Mouse (Mus musculus) kidney, adult 8-10 months (tissue): Measurements from ENCODE around the gene Gapvd1.
"Not testable (repeated sequence)": the region's sequence is repeated elsewhere in the genome, so short reads cannot be mapped to it uniquely, and the experiment has no call there.

Source experiments
- DNase-seq, 2 experiments: peaks; one replicate each; pipeline ENCODE4 v3.0.0; 2022

The Gapvd1 gene

GRCm38 (mm10) chr2:34771368-34772226 is 16.6 kb upstream of the Gapvd1 start, which contains the start of gene Hspa5:
Hspa5 (plus strand) TSS chr2:34771970.
- DNase-seq = peak; percentile 100

- DNase-seq = no peak
Observed at GRCm38 (mm10) chr2:34770951-34771350, 15.9 kb upstream of the Gapvd1 start.

GRCm38 (mm10) chr2:34770049-34770448 is 15.0 kb upstream of the Gapvd1 start:
- DNase-seq = no peak

- no peak for DNase-seq
Observed at GRCm38 (mm10) chr2:34764801-34765200, 9.8 kb upstream of the Gapvd1 start.

GRCm38 (mm10) chr2:34762872-34763271 is 7.8 kb upstream of the Gapvd1 start:
- no peak for DNase-seq

GRCm38 (mm10) chr2:34762174-34762573 is 7.1 kb upstream of the Gapvd1 start:
- DNase-seq = no peak

GRCm38 (mm10) chr2:34761272-34761671 is 6.2 kb upstream of the Gapvd1 start:
- DNase-seq = not testable (repeated sequence)

GRCm38 (mm10) chr2:34757341-34757740 is 2.3 kb upstream of the Gapvd1 start:
- no peak for DNase-seq

GRCm38 (mm10) chr2:34753811-34754550 is 1.1 kb downstream of the Gapvd1 start:
- peak; percentile 84 for DNase-seq

- DNase-seq = no peak
Observed at GRCm38 (mm10) chr2:34750245-34750644, 4.8 kb downstream of the Gapvd1 start.

- DNase-seq = no peak
Observed at GRCm38 (mm10) chr2:34748479-34748878, 6.6 kb downstream of the Gapvd1 start.

- DNase-seq = no peak
Observed at GRCm38 (mm10) chr2:34745673-34746072, 9.4 kb downstream of the Gapvd1 start.

- DNase-seq = no peak
Observed at GRCm38 (mm10) chr2:34744476-34744875, 10.6 kb downstream of the Gapvd1 start.

GRCm38 (mm10) chr2:34742675-34743074 is 12.4 kb downstream of the Gapvd1 start:
- DNase-seq = no peak

- no peak for DNase-seq
Observed at GRCm38 (mm10) chr2:34741390-34742159, 13.5 kb downstream of the Gapvd1 start.

- DNase-seq = no peak
Observed at GRCm38 (mm10) chr2:34739684-34740391, 15.2 kb downstream of the Gapvd1 start.

- DNase-seq = no peak
Observed at GRCm38 (mm10) chr2:34737911-34738310, 17.1 kb downstream of the Gapvd1 start.

GRCm38 (mm10) chr2:34736626-34737025 is 18.4 kb downstream of the Gapvd1 start:
- no peak for DNase-seq

- no peak for DNase-seq
Observed at GRCm38 (mm10) chr2:34727045-34727728, 27.8 kb downstream of the Gapvd1 start.

- no peak for DNase-seq
Observed at GRCm38 (mm10) chr2:34725269-34725668, 29.8 kb downstream of the Gapvd1 start.

GRCm38 (mm10) chr2:34718196-34718595 is 36.8 kb downstream of the Gapvd1 start:
- no peak for DNase-seq

GRCm38 (mm10) chr2:34711904-34712303 is 43.1 kb downstream of the Gapvd1 start:
- DNase-seq = no peak
